Mouse (Mus musculus): Measurements from ENCODE around the gene Fam19a3.

- TF ChIP-seq CTCF (IDR thresholded peaks at IDR 0.05; ENCODE audit: insufficient read depth, low read length) (no peak), POLR2A (IDR thresholded peaks at IDR 0.05; ENCODE audit: borderline replicate concordance, extremely low read depth, low read depth, low read length) (no peak)
Measured at GRCm38 (mm10) chr3:104822413-104822812, 40.8 kb upstream of the Fam19a3 start.

All from lung, adult 2 months (tissue).